Mouse (Mus musculus): ENCODE measurements around the gene Myt1l. TPM values are rescaled to one million over a fixed set of nuclear protein-coding genes. Genes with fewer than 3 reads are reported as not detected.

The Myt1l gene
- total RNA-seq, 2 experiments from 2014 or later: not detected

GRCm38 (mm10) chr12:29655197-29655632, 127.0 kb downstream of the Myt1l start:
- DNase-seq (ENCODE audit: low spot score): no peak

GRCm38 (mm10) chr12:29655673-29656072, 127.5 kb downstream of the Myt1l start:
- DNase-seq (ENCODE audit: low spot score): no peak

GRCm38 (mm10) chr12:29657061-29657460, 128.9 kb downstream of the Myt1l start:
- DNase-seq (ENCODE audit: low spot score): no peak

- no peak for DNase-seq (ENCODE audit: low spot score)
Measured at GRCm38 (mm10) chr12:29657870-29658269, 129.7 kb downstream of the Myt1l start.

GRCm38 (mm10) chr12:29671984-29672383, 143.8 kb downstream of the Myt1l start:
- no peak for DNase-seq (ENCODE audit: low spot score)

GRCm38 (mm10) chr12:29675594-29676362, 147.6 kb downstream of the Myt1l start:
- peak; percentile 63 for DNase-seq (ENCODE audit: low spot score)

- no peak for DNase-seq (ENCODE audit: low spot score)
Measured at GRCm38 (mm10) chr12:29682384-29682783, 154.2 kb downstream of the Myt1l start.

GRCm38 (mm10) chr12:29682946-29683345, 154.8 kb downstream of the Myt1l start:
- DNase-seq (ENCODE audit: low spot score): no peak

- DNase-seq (ENCODE audit: low spot score): no peak
Measured at GRCm38 (mm10) chr12:29686241-29686640, 158.1 kb downstream of the Myt1l start.

GRCm38 (mm10) chr12:29691566-29691965, 163.4 kb downstream of the Myt1l start:
- DNase-seq (ENCODE audit: low spot score): no peak

- peak; percentile 20 for DNase-seq (ENCODE audit: low spot score)
Measured at GRCm38 (mm10) chr12:29695194-29695593, 167.0 kb downstream of the Myt1l start.

GRCm38 (mm10) chr12:29697526-29698500, 169.6 kb downstream of the Myt1l start:
- peak; percentile 64 for DNase-seq (ENCODE audit: low spot score)

- DNase-seq (ENCODE audit: low spot score): no peak
Measured at GRCm38 (mm10) chr12:29698541-29698940, 170.4 kb downstream of the Myt1l start.

GRCm38 (mm10) chr12:29698976-29699375, 170.8 kb downstream of the Myt1l start:
- no peak for DNase-seq (ENCODE audit: low spot score)

GRCm38 (mm10) chr12:29699386-29699785, 171.2 kb downstream of the Myt1l start:
- DNase-seq (ENCODE audit: low spot score): no peak

GRCm38 (mm10) chr12:29700026-29700425, 171.8 kb downstream of the Myt1l start:
- no peak for DNase-seq (ENCODE audit: low spot score)

- DNase-seq (ENCODE audit: low spot score): no peak
Measured at GRCm38 (mm10) chr12:29701076-29701475, 172.9 kb downstream of the Myt1l start.

- DNase-seq (ENCODE audit: low spot score): peak; percentile 55
Measured at GRCm38 (mm10) chr12:29701731-29702316, 173.6 kb downstream of the Myt1l start.

GRCm38 (mm10) chr12:29702626-29703025, 174.4 kb downstream of the Myt1l start:
- DNase-seq (ENCODE audit: low spot score): peak; percentile 35

- DNase-seq (ENCODE audit: low spot score): no peak
Measured at GRCm38 (mm10) chr12:29703541-29703940, 175.4 kb downstream of the Myt1l start.

- no peak for DNase-seq (ENCODE audit: low spot score)
Measured at GRCm38 (mm10) chr12:29707094-29707493, 178.9 kb downstream of the Myt1l start.

- no peak for DNase-seq (ENCODE audit: low spot score)
Measured at GRCm38 (mm10) chr12:29708166-29708565, 180.0 kb downstream of the Myt1l start.
